Mouse (Mus musculus) c-Kit-positive CD71-positive TER-119-negative erythroid progenitor cells, embryonic 14.5 days (primary cell): ENCODE results near the gene Insr.
"Not testable (repeated sequence)": the region's sequence is repeated elsewhere in the genome, so short reads cannot be mapped to it uniquely, and the experiment has no call there.

Experiments
- DNase-seq: peaks from one replicate; pipeline ENCODE4 v3.0.0-alpha.2; 2013; ENCODE audit warnings: low read depth

The Insr gene

DNA sequence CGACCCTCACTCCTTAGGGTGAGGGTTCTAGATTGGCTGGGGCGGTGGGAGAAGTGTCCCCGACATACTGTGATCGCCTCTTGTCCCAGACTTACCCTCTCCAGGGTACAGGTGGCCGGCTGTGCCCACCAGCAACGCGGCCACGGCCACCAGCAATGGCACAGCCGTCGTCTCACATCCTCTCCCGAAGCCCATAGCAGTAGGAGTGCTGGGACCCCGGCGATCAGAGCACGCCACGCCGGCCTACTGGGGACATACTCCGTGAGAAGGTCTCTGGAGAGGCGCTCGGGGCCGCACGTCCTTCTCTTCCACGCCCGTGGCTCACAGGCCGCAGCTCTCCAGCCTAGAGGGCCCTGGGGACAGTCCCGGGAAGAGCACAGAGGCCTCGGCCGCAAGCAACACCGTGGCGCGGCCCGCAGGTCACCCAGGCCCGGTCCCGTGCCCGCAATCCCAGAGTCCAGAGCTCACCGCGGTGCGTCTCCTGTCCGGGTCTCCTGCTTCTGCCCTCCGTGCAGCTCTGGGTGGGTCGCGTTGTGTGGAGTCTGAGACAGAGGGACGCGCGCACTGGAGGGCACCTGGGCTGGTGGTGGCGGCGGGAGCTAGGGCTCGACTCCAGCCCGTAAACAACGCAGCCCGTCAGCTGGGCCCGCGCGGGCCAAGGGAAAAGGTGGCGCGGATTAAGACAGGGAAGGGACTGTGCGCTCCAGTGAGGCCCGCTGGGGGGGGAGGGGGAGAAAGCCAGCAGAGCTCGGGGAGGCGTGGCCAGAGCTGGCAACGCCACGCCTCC, at the start of gene Insr:
Gene Insr, minus strand, starts transcription at position 684 of the 787 bp plus-strand sequence.
- peak; percentile 90 for DNase-seq

DNA sequence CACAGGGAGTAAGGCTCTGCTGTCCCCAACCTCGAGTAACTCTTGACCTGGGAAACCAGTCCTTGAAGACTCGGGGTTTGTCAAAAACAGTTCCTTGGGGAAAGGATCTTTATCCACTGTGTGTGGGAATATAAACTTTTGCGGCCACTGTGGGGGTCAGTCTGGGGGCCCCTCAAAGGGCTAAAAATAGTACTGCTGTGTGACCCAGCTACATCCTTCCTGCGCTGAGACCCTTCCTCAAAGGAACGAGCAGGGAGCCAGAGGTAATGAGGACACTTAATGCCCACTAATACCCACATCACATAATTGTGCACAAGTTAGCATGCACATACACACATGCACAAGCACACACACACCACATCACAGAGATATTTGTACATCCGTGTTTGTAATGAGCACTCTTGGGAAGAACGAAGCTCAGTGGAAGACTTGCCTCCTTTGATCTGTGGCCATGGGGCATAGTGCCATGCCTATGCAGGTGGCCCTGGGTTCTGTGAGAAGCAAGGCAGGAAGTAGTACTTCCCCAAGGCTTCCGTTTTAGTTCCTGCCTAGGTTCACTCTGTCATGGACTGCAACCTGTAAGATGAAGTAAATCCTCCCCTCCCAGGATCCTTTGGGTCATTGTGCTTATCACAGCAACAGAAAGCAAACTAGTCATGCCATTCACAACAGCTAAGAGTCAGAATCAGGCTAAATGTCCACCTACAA, 48.3 kb upstream of the Insr start:
- DNase-seq: no peak

DNA sequence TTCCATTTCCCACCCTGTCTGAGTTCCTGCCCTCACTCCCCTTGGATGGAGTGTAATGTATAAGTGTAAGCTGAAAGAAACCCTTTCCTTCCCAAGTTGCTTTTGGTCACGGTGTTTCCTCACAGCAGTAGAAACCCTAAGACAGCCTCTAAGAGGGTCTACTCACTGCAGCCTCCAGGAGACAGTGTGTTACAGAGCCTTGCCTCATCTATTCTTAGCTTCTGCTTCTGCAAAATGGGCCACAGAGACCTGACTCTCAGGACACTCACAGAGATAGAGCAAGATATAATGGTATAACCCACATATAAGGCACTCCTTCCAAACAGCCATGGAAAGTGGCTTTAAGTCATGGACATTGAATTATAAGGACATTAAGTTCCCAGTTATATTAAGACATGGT, 47.6 kb upstream of the Insr start:
- DNase-seq: no peak

DNA sequence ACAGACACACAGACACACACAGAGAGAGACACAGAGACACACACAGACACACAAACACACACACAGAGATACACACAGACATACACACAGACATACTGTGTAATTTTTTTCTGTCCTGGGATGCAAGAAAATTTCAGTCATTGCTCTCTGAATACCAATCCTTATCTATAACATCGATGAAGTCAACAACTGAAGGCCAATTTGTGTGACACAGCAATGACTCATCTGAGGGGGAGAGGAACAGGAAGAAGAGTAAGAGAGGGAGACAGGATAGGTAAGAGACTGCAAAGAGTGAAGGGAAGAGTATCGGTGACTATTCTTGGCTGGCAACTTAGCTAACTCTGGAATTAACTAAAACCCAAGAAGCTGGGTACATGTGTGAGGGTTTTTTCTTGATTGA, 44.8 kb upstream of the Insr start:
- DNase-seq: no peak

DNA sequence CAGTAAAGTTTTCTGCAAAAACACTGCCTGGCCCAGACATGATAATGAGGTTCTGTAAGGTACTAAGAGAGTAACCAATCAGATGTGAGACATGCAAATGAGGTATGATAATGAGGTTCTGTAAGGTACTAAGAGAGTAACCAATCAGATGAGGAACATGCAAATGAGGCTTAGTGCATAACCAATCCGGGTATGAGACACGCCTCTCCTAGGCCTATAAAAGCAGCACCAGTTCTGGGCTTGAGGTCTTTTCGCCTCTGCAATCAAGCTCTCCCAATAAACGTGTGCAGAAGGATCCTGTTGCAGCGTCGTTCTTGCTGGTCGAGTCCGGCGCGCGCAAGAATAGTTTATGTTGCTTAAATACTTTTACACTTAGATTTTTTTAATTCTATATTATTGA, 39.9 kb upstream of the Insr start:
- not testable (repeated sequence) for DNase-seq

DNA sequence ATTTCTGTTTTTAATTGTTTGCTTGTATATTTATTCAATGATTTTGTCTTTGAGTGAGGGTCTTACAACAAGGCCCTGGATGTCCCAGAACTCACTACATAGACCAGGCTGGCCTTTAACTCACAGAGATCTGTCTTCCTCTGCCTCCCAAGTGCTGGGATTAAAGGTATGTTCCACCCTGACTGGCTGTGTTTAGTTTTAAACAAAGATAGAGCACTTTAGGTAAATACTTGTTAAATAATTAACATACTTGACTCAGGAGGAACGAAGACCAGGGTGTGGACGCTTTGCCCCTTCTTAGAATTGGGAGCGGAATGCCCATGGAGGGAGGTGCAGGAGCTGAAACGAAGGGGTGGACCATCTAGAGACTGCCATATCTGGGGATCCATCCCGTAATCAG, 37.2 kb upstream of the Insr start:
- DNase-seq: no peak

DNA sequence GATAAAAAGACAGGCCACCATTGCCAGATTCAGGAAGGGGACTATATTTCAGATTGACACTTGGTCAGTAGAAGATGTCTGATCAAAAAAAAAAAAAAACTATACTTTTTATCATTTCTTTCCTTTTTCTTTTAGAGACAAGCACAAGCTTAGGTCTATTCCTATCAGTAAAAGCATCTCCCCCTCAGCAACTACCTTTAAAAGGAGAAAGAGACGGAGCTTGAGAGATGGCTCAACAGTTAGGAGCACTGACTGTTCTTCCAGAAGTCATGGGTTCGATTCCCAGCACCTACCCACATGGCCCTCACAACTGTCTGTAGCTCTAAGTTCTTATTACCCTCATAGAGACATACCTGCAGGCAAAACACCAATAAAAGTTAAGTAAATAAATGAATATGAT, 34.9 kb upstream of the Insr start:
- no peak for DNase-seq

DNA sequence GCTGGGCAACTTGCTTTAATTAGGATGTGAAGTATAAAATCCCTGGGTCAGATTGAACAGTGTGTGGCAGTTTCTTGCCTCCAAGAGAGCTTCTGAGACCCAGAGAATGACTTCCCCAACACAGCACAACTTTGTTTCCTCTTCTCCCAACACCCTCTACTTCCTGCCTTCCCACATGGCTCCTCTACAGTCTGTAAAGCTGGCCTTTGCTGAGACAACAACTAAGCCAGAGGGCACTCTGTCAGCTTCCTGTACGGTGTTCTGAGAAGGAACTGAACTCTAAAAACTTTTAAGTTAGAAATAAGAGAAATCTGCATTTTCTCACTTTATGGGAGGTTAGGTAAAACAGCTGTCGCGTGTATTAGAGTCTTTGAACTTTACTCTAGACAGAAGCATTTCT, 34.4 kb upstream of the Insr start:
- no peak for DNase-seq

DNA sequence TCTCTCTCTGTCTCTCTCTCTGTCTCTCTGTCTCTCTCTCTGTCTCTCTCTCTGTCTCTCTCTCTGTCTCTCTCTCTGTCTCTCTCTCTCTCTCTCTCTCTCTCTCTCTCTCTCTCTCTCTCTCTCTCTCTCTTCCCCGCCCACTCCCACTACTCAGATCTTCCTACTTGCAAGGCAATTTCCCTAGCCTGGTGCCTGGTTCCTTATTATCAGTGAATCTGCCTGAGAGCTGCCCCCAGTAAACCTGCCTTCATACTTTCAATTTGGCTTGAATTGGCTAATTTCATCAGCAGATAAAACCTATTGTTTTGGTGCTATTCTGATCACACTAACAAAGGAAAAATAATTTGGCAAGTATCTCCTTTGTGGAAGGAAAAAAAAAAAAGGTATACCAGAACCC, 34.0 kb upstream of the Insr start:
- not testable (repeated sequence) for DNase-seq

DNA sequence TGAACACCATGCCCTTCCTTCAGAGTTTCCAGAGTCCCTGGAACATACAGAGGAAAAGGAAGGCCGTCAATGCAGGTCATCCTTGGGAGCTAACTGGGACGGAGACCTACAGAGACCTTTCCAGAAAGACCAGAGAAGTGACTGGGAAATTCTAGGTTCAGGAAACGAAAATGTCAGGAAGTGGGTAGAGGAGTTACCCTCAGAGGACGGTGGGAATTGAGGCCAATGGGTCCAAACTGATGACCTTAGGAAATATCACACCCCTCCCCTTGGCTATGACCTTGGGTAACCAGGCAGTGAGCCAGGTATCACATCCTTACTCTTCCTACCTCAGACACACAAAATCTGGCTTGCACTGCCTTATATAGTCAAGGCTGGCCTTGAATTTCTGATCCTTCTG, 32.1 kb upstream of the Insr start:
- no peak for DNase-seq

DNA sequence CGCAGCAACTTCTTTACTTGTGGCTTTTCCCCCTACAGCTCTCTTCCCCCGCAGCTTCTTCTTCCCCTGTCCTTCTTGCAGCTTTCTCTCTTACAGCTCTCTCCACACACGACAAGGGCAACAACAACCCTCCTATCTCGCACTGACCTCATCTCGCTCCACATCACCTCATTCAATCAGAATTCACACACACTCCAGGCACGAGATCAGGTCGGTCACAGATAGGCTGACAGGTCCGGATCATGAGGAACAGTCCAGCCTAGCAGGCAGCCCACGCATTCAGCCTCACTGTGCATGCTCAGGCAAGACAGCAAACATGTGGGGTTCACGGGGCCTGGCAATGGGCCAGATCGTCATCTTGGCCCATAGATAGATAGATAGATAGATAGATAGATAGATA, 30.2 kb upstream of the Insr start:
- DNase-seq: no peak

DNA sequence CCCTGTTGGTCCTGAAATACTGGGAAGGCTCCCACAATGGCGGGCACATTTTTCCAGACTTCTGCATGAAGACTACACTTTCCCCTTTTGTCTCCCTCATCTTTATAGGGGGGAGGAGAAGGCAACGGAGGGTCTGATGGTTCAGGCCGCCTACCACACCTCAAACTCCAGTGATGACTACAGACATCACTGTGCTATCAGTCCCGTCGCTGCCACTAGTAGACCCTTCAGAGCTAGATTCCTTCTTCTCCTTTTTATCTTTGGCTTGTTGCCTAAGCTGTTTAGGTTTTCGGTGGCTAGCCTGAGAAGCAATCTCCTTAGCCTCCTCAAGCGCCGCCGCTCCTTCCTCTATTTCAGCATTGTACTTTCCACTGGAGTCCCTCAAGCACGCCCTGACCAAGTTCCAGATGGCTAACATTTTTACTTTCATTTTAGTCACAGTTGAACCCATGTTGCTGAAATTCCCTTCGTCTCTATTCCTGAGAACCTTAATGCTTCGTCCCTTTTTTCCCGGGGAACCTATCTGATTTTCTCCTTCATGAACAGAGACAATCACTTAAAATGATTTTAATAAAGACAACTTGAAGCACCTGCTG, 28.9 kb upstream of the Insr start:
- not testable (repeated sequence) for DNase-seq

DNA sequence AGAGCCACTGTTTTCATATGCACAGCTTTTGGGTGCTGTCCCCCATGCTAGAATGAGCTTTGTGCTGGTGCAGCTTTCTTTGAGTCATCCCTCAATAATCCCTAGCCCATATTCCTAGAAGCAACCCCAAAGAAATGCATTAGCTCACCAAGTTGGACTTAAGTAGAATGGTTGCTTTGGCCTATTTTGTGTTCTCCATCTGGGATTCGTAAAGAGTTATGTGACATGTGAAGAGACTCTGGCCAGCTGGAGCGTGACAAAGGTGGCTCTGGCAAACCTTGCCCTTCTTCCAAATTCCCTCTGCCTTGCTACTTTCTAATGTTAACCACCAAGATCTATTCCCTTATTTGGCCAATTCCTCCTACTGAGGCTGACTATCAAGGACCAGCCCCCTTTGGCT, 22.7 kb upstream of the Insr start:
- DNase-seq: no peak

DNA sequence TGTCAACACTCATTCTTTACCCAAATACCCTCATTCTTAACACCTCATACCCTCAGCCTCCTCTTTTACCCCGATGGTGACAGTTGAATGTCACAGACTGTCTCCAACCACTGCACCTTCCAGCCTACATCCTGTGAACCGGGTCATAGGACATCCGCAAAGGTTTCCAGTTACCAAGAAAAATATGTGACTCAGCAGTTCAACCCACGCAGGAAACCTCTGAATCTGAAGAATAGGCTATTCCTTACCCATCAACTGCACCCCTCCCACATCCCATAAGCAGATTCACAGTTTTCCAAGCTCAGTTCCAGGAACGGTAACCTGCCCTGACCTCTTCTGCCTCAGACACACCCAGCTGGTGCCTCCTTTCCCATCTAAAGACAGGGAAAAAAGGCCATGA, 19.9 kb upstream of the Insr start:
- DNase-seq: no peak

DNA sequence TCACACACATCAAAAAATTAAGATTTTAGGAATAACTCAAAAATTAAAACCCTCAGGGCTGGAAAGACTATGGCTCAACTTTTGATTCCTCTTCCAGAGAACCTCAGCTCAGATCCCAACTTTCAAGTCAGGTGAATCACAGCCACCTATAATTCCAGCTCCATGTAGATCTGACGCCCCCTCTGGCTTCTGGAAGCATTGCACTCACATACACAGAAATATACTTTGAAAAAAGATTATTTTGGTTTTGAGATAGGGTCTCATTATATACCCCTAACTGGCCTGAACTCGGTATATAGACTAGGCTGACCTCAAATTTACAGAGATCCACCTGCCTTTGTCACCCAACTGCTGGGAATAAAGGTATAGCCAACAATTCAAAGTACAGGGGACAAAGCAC, 6.4 kb upstream of the Insr start:
- no peak for DNase-seq

DNA sequence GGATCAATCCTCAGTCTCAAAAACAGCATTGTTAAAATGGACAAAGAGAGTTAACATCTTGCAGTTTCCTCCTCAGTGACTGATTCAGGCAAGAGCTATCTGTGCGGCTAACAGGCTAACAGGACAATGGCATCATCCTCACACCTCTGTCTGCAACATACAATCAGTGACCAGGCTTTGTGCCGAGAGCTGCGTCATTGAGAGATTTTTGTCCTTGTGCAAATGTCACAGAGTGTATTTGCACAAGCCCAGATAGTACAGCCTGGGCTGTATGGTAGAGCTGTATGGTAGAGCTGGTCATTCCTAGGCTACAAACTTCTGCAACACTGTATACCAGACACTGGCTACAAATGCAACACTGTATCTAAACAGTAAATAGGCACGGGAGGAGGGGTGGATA, 5.2 kb upstream of the Insr start:
- DNase-seq: no peak

DNA sequence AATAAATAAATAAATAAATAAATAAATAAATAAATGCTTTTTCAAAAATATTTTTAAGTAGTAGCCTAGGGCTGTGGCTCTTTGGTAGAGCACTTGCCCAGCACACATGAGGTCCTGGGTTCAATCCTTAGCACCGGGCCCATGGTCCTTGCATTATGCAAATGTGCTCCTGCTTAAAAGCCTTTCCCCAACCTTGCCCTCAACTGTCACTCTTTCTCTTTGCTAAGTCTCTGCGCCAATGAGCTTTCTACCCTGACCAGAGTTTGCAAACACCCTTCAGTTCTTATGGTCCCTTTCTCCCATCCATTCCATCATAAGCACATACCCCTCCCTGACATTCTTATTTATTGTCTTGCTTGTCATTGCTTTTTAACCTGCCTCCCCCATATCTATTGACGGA, 1.9 kb upstream of the Insr start:
- DNase-seq: no peak

DNA sequence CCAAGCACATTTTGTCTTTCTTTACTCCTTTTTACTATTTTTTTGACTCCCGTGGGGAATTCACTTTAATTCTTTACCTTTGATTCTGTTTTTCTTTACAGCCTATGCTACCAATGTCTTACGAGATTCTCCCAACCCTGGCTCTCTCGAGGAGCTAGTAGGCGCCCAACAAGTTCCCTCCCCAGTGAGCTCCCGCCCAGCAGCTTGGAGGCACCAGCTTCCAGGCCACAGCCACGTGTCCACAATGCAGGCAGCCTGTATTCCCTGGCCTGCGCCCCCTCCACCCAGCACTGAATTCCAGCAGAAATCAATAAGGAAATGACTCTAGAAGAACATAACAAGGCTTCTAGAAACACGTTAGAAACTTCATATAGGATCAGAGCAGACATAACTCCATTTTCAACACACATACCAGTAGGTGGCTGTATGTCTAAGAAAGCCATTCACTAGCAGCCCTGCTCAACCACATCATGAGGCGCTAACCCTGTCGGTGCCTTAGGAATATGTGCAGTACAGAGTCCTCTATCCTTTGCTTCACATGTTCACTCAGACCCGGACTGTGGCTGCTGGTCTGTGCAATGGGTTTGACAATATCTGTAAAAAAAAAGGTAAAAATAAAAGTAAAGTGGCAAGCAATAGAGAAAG, 971 bp upstream of the Insr start:
- no peak for DNase-seq

DNA sequence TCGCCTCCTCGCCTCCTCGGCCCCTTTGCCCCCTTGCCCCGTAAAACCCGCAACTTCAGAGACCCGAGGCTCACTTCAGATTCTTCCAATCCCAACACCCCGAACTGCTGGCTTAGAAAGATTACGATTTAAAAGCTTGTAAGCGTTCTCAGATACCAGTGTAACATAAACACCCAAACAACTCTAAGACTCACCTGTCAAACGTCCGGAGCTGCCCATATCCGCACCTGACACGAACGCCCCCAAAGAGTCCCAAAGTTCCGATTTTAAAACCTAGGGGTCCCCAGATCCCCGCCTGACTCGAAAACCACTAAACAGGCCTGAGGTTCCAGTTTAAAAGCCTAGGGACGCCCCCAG, 282 bp upstream of the Insr start:
- no peak for DNase-seq

DNA sequence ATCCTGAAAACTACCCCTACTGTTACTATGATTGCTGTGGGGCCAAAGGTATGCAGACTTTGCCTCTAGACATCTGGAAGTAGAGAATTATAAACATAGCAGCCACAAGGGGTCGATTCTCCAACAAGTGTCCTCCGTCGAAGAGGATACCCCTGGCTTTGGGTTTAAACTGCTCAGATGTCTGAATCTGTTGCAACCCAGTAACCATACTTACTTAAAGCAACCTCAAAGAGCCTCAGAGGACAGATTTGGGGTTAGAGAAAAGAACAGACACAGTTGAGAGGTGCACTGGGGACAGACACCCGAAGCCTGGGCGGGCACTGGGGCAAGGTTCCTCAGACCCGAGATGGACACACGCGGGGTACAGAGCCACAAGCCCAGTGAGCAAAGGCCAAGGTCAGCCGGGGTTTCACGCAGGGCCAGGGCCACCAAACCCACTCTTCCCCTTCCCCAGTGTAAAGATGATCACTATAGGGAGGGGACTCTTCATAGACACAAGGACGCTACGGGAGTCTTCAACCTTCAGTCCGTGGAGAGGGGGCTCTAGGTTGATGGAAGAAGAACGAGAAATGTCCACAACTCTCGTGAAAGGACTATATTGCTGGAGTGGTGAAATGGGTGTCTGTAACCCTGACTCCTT, 1.1 kb downstream of the Insr start:
- DNase-seq: no peak

DNA sequence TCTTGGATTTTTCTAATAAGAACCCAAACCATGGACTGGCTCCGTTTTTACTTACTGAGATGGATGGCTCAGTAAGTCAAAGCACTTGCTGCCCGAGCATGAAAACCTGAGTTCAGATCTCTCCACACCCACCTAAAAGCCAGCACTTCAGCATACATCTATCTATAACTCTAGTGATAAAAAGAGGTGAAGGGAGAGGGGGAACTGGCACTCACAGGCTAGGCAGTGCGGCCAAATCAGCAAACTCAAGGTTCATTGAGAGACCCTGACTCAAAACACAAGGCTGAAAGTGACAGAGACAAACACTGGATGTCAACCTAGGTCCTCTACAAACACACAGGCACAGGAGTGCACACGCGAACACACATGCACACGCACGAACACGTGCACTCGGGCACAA, 2.2 kb downstream of the Insr start:
- no peak for DNase-seq

DNA sequence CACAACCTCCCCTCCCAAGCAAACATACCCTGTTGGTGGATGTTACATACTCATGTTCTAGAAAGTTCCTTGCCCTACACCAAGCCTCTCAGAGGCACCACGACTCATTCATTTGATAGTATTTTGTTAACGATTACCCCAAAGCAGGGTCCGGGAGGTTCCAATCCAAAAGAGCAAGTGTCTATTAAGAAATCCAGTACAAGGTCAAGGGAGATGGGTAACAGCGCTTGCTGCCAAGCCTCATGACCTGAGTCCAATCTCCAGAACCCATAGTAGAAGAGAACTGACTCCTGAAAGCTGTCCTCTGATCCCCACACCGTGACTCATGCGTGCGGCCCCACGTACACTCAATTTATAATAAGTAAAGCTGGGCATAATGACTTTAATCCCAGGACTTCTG, 3.4 kb downstream of the Insr start:
- no peak for DNase-seq

DNA sequence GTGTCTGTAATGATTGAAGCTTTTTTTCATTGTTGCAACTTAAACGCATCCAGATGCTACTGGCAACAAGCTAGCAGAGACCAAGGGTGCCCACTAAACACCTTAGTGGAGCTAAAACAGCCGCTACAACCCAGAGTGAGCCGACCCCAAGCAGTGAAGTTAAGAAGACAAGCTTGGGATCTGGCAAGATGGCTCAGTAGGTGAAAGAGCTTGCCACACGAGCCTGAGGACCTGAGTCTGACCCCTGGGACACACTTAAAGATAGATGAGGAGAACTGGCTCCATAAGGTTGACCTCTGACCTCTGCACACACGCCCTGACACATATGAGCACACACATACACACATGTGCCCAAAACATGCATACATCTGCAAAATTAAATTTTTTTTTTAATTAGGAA, 4.2 kb downstream of the Insr start:
- DNase-seq: no peak
